Mouse (Mus musculus): ENCODE results near the gene Card14.
A peak's percentile ranks its signal among the peaks of the same experiment; 100 is the strongest.
"Not testable (repeated sequence)": the region's sequence is repeated elsewhere in the genome, so short reads cannot be mapped to it uniquely, and the experiment has no call there.

The Card14 gene

DNA sequence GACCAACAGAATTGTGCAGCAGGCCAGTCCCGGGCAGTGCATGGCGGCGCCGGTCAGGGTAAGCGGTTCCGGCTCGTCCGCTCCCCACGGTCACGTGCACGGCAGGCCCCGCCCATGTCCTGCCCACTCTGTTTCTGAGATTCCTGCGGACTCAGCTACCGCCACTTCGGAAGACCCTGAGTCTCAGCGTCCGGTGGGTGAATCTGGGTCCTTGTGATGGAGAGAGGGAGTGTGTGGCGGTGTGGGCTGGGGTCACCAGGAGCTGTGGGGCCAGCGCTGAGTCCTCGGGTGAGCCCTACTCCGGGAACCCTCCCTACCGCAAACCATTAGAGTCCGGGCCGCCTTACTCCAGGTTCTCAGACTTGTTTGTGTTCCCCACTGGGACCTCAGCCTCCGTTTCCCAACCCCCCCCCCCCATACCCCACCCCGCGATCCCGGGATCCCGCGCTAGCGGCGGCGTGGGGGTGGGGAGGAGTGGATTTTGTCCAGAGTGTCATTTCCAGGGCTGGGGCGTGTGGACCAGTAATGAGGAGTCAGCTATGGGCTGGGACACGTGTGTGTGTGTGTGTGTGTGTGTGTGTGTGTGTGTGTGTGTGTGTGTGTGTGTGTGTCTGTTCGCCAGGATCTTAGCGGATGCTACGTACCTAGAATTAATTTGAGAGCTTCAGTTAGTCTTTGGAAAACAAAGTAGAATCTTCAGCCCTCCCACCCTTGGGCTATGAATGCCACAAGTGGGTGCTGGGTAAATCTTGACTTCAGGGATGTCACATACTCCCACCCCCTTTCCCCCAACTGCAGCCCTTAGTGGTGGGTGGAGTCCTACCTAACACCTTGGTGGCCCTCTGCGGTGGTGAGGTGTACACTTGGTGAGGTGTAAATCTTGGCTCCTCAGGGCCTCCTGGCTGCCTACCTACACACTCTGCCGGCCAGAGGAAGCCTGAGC lies 48.1 kb downstream of the Card14 start, which contains the start of the genes Sgsh and Slc26a11:
Gene Sgsh (minus strand): TSS at position 94 of the 943 bp plus-strand sequence.
Gene Slc26a11 (plus strand): TSS at position 115 of the 943 bp plus-strand sequence.
- peak; percentile 58 to 72 for DNase-seq (ENCODE audit: low spot score in 2 of 2)

DNA sequence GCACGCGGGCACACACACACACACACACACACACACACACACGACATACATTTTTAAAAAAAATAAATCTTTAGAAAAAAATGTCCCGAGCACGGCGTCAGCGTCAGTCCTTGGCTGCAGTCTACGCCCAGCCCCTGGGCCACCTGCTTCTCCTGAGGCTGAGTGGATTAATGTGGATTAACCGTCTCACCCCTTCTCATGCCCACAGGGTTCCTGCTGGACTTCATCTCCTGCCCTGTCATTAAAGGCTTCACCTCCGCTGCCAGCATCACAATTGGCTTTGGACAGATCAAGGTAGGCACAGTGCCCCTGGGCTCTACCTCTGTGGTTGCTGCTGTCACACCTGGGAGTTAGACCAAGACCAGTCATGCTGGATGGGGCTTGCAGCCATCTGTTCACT lies 51.5 kb downstream of the Card14 start:
- DNase-seq (ENCODE audit: low spot score in 2 of 2), result no peak

DNA sequence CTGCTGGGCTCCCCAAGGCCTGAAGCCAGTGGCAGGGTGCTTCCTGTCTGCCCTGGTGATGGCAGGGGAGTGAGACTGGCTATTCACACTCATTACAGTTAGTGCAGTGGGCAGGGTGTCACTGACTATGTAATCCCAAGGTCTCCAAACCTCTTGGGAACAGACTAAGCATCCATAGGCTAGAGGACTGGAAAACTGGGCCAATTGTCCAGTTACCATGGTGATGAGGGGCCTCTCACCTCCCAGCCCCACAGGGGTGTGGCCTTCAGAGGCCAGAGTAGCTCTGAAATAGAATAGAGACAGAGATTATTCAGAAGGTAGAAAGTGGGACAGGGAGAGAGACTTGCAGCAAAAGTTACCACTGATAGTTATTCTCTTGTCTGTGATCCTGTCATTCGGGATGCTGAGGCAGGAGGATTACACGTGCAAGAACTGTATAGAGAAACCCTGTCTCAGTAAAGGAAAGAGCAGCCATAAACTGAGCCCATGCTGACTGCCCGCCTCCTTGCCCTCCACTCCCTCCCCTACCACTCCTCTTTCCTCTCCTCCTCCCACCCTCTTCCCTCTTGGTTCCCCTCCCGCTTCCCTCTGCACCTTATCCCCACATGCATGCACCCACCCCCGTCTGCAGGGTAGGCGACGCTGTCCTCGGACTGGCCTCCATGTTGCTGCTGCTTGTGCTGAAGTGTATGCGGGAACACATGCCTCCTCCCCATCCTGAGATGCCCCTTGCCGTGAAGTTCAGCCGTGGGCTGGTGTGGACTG lies 55.4 kb downstream of the Card14 start:
- DNase-seq (ENCODE audit: low spot score in 2 of 2), result no peak

DNA sequence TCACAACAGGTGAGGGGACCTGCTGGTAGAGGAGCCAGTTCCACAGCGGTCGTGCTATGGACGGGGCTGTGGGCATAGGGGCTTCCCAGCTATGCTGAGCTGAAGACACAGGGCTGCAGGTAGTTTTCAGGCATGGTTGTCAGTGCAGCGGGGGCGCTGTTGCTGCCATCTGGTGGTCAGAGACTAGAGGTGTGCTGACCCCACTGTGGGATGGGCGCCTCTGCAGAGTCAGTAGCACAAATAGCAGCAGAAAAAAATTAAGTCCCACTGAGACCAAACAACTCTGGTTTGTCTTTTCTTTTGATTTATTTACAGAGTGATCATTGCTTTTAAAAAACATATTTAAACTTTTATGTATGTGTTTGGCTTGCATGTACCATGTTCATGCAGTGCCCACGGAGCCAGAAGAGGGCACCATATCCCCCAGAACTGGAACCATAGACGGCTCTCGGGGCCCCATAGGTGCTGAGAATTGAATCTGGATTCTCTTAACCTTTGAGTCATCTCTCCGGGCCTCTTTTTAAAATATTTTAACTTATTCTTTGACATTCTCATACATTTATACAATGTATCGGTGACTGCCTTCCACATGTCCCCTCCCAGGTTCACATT lies 56.1 kb downstream of the Card14 start:
- peak; percentile 56 to 65 for DNase-seq (ENCODE audit: low spot score in 2 of 2)

DNA sequence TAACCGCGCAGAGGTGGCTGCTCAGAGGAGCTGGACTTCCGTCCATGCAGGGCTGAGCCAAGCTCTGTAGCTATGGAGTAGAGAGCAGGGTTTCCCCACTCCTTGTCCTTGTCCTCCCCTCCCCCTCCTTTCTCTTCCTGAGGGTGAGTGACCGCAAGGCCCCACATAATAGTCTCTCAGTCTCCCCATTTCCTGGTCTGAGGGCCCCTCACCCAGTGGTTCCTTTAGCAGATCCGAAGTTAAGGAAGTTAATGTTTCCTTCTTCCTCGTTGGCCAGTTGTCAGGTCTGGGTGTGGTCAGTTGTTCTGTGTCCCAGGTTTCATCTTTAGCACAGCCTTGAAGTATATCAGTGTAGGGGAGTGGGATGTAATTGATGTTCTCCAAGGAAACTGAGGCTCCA lies 67.9 kb downstream of the Card14 start:
- no peak for DNase-seq (ENCODE audit: low spot score in 2 of 2)

DNA sequence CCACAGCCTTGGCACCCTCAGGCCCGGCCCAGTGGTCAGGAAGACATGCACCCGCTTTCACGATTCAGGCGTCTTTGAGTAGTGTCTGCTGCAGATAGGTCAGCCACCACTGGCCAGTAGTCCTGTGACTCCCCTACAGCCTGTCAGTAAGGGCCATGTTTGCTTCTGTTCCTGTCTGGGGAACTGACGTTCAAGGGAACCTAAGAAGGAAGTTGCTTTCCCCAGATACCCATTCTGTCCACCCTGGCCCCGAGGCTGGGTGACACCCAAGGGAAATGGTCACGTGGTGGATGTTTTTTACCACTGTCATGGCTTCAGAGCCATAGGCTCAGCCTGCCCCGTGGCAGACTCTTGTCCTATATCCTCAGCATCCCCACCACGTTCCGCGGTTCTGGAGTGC lies 69.8 kb downstream of the Card14 start:
- DNase-seq (ENCODE audit: low spot score in 2 of 2), result no peak

DNA sequence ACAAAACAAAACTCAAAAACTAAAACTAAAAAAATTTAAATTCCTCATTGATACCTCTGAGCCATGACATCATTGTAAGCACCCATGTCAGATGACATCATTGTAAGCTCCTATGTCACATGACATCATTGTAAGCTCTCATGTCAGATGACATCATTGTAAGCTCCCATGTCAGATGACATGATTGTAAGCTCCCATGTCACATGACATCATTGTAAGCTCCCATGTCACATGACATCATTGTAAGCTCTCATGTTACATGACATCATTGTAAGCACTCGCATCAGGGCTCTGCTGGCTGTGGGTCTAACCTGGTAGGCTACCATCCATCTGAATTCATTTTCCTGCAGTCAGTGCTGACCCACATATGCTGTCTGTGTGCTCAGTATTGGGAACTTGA lies 71.0 kb downstream of the Card14 start:
- no peak for DNase-seq (ENCODE audit: low spot score in 2 of 2)

- DNase-seq (ENCODE audit: low spot score in 2 of 2), result no peak
Observed at GRCm38 (mm10) chr11:119381631-119382337, 74.2 kb downstream of the Card14 start.

DNA sequence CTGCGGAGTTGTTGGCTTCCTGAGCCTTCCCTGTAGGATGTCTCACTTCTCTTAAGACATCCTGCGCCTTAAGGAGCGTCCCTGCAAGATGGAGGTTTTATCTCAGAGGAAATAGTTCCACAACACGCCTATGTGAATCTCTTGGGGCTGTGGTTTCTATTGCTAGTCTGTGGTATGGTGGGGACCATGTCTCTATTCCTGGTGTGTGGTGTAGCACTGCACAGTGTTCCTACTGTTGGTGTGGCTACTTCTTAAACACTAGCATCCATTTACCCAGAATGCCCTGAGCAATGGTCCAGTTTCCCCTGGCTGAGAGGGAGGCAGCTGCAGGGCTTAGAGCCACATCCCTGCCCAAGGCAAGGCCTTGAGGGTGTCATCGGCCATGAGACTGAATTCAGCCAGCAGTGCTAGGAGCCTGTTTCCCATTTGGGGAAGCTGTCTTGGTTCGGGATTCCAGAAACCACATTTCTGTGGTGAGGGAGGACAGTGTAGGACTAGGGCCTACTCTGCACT lies 74.8 kb downstream of the Card14 start:
- DNase-seq (ENCODE audit: low spot score in 2 of 2), result no peak

- DNase-seq (ENCODE audit: low spot score in 2 of 2), result no peak
Observed at GRCm38 (mm10) chr11:119384904-119385303, 77.3 kb downstream of the Card14 start.

GRCm38 (mm10) chr11:119386306-119386705 lies 78.7 kb downstream of the Card14 start:
- no peak for DNase-seq (ENCODE audit: low spot score in 2 of 2)

GRCm38 (mm10) chr11:119387273-119387672 lies 79.7 kb downstream of the Card14 start:
- not testable (repeated sequence) for DNase-seq (ENCODE audit: low spot score in 2 of 2)

DNA sequence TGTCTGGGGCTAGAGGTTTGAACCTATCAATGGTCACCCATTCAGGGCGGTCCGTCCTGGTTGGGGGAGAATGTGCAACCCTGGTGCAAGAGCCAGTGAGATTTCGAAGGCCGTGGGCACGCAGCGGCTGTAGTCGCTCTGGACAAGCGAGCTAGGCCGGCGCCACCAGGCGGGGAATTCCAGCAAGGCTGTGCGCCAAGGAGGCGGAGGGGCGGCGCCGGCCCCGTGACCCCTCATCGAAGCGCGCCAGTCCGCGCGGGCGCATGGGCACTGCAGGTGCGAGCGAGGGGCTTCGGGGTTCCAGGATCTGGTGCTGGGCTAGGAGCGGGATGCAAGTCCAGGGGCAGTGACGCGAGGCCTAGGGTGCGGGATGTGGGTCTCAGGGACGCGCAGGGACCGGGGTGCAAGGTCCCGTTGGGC lies 82.3 kb downstream of the Card14 start:
- DNase-seq (ENCODE audit: low spot score in 2 of 2), result peak; percentile 33 to 52

GRCm38 (mm10) chr11:119390271-119391231 lies 83.0 kb downstream of the Card14 start:
- peak; percentile 31 to 38 for DNase-seq (ENCODE audit: low spot score in 2 of 2)

DNA sequence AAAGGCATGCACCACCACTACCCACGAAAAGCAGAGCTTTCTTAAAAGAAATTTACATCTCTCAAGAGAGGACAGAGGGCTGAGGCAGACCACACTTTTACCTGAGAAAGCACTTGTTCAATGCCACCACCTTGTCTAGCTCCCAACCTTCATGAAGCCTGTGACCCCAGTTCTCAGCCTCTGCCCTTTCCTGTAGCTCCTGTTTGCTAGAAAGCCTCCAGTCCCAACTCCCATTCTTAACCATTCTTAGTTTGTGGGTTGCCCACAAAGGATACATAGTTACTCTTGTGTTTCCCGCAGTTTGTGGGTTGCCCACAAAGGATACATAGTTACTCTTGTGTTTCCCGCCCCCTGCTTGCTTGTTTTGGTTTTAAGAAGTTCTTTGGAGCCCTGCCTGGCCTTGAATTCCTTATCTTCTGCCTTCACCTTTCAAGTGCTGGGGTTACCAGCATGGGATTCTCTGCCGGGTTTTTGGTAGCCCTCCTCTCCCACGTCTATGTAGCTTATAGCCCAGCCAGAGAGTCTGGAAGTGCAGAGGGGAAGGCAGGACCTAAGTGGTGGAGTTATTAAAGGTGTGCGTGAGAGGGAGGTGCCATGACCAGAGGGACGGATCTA lies 83.9 kb downstream of the Card14 start:
- no peak for DNase-seq (ENCODE audit: low spot score in 2 of 2)

DNA sequence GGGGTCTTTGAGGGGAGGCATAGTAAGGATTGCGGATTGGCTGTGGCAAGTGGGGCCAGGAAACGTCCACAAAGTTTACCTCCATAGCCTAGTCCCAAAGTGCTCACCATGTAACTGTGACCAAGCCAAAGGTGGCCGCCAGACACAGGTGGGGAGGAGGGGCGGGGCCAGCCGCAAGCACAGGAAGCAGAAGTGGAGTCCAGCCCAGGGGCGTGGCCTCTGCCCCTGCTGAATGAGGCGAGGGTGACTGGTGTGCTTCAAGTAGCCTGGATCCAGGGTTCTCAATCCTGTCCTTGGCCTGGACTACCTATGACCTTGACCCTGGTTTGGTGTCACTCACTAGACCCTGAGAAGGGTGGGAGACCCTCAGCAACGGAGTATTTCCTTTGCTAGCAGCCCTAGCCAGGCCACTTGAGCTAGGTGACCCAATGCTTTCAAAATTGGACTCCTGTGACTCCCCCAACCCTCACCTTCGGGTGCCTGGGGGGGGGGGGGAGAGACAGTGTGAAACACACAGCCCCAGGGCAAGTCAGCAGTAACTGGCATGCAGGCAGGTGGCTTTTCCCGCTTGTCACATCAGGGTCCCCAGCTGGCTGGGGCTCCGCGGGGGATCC lies 84.5 kb downstream of the Card14 start:
- DNase-seq (ENCODE audit: low spot score in 2 of 2), result no peak

DNA sequence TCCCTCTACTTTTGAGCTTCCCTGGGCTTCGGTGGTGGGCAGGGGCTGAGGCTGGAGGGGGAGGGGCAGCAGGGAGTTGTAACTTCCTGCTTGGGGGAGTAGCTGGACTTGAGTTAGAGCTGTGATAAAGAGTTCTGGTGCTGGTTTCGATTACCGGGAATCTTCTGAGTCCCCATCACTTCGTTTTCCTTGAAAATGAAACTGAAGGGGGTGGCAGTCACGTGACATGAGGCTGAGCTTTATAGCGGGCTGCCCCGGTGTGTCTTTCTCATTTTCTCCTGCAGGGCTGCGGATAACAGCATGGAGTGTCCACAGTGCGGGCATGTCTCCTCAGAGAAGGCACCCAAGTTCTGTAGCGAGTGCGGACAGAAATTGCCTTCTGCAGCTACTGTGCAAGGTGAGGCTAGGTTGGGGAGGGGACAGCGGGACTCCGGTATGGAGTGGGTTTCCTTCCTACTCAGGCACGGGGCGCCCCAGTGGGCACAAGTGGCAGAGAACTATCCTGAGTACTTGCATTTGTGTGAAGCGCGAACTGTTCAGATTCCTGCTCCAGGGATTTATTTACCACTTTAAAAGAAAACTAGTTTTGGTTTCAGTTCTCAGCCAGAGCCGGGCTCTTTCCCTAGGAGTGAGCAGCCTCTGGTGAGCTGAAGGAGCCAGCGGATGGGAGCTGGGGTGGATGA lies 85.4 kb downstream of the Card14 start, which contains the start of gene Rnf213:
Gene Rnf213 (plus strand): TSS at position 301 of the 683 bp plus-strand sequence.
- DNase-seq (ENCODE audit: low spot score in 2 of 2), result peak; percentile 8 to 21

DNA sequence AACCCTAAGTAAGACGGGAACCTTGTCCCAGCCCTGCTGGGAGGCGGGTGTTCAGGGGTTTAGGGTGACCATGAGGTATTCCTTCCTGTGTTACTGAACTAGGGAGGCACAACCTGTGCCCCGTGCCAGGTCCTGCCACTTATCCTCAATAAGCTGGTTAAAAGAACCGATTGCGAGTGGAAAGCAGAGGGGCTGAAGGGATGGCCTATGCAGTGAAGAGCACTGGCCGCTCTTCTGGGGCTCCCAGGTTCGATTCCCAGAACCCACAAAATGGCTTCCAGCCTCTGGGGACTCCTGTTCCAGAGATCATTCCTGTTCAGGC lies 85.9 kb downstream of the Card14 start:
- DNase-seq (ENCODE audit: low spot score in 2 of 2), result no peak

DNA sequence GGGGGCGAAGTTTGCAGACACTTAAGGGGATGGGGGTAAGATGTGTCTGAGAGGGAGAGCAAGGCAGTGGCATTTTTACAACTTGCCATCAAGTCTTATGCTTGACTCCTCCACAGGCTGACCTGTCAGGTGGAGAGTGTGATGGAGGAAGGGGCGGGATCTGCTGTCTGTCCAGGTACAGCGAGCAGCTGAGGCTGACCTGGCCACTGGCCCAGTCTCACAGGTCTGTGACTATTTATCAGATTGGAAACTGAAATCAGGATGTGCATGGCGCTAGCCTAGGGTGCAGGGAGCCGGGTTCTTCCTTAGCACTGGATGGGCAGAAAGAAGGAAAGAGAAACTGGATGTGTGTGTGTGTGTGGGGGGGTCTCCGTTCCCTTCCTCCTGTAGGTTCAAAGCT lies 86.6 kb downstream of the Card14 start:
- no peak for DNase-seq (ENCODE audit: low spot score in 2 of 2)

Data from frontal cortex, postnatal 36 days (tissue).